Mouse (Mus musculus): Measurements from ENCODE around the gene Cux2.

DNA sequence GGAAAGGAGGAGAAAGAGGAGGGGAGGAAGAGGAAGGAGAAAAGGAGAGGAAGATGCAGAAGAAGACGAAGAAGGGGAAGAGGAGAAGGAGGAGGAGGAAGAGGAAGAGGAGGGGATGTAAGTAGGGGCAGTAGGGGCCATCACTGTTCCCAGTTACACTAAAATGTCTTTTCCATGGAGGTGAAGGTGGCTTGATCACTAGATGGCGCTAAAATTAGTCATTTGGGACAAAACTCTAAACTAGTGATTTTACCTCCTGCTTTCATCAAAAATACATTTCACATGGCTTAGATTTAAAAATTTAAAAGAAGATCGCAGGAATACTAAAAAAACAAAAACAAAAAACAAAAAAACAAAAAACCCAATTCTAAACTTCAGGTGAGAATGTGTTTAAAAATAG, 156.3 kb downstream of the Cux2 start:
- TF ChIP-seq CTCF (IDR thresholded peaks at IDR 0.05) (peak; percentile 58), EP300 (IDR thresholded peaks at IDR 0.05) (no peak)
